Mouse (Mus musculus) urinary bladder, postnatal 25 days (tissue): ENCODE measurements around the gene Mrpl2.

ENCODE experiments used
- DNase-seq: peaks from one replicate; pipeline ENCODE4 v3.0.0; 2022; ENCODE audit warnings: low spot score

The Mrpl2 gene

DNA sequence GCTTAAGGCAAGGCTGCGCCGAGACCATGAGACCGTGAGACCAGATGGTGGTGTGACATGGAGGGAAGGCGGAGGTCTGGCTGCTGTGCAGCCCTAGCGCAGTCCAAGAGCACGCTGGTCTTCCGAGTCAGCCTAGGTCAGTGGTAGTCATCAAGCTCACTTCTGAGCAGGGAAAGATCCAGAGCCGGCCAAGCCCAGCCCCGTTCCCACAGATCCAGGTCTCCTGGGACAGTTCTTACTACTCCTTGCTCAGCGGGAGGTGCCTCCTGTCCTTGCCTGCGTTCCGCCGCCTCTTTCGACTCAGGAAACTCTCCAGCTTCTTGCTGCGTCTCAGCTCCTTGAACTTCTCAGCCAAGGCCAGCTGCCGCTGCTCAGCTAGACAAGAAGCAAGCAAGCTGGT lies 21.7 kb downstream of the Mrpl2 start:
- DNase-seq, result no peak

DNA sequence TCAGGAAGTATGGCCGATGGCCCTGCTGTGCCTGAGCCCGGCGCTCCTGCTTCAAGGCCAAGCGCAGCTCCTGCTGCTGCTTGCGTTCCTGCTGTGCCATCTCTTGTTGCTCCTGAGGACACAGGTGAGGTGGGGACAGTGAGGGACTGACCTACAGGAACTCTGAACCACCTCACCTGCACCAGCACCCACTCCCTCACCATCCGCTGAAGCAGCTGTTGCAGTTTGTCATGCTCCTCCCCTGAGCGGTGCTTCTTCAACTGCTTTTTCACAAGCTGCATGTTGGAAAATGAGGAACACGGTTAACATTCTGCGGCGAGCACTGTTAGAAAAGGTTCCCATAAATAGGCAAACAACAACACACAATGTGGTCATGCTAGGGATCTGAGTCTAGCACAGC lies 23.9 kb downstream of the Mrpl2 start:
- DNase-seq, result no peak

GRCm38 (mm10) chr17:46673850-46674529 lies 28.0 kb downstream of the Mrpl2 start, which contains the start of gene Rrp36:
Rrp36 (minus strand) TSS chr17:46674352.
- peak; percentile 83 for DNase-seq

- DNase-seq, result no peak
Measured at GRCm38 (mm10) chr17:46674530-46675283, 28.7 kb downstream of the Mrpl2 start.

DNA sequence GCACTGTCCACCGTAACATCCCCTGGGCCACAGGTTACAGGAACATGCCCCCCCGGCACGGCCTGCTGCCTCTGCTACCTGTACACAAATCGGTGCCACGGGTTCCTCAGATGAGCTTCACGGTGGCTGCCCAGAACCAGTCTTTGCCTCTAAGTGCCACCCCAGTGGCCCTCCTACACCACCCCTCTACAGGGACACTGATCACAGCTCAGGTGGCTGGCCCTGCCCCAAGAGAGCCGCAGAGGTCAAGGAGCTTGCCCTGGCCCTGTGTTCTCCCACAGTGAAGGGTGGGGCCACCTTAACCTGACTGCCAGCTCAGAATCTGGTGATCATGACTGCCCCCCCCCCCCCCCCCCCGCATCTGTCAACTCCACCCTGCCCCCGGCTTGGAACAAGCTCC lies 32.4 kb downstream of the Mrpl2 start, which contains the start of gene Mea1:
Mea1 (plus strand) TSS at position 378 of the 400 bp plus-strand sequence.
- no peak for DNase-seq

- DNase-seq, result no peak
Measured at GRCm38 (mm10) chr17:46678911-46679310, 32.9 kb downstream of the Mrpl2 start.

- peak; percentile 55 for DNase-seq
Measured at GRCm38 (mm10) chr17:46679843-46680759, 34.1 kb downstream of the Mrpl2 start.

DNA sequence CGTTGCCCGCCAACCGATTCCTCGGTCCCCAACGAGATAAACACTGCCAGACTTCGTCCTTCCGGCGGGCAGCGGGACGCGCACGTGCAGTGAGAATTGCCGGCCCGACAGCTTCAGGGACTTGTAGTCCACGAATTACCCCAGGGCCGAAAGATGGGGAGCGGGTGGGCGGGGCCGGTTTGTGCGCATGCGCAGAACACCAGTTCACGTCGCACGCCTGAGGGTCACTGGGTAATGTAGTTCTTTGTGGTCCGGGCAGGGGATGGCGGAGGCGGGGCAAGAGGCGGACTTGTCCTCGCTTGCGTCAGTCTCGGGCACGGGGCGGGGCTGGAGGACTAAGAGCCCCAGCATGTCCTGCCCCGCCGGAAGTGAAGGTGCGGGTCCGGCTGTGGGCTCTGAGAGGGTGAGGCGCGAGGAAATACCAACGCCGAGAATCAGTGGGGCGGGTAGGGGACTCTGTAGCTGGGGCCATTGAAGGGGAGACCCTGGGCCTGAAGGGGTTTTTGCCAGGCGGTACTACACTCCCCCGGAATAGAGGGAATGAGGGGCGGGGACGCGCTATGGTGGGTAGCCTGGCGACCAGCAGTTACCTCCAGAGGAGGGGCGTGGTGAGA lies 34.8 kb downstream of the Mrpl2 start, which contains the start of gene Klhdc3:
Klhdc3 (minus strand) TSS at position 155 of the 614 bp plus-strand sequence.
- peak; percentile 94 for DNase-seq

DNA sequence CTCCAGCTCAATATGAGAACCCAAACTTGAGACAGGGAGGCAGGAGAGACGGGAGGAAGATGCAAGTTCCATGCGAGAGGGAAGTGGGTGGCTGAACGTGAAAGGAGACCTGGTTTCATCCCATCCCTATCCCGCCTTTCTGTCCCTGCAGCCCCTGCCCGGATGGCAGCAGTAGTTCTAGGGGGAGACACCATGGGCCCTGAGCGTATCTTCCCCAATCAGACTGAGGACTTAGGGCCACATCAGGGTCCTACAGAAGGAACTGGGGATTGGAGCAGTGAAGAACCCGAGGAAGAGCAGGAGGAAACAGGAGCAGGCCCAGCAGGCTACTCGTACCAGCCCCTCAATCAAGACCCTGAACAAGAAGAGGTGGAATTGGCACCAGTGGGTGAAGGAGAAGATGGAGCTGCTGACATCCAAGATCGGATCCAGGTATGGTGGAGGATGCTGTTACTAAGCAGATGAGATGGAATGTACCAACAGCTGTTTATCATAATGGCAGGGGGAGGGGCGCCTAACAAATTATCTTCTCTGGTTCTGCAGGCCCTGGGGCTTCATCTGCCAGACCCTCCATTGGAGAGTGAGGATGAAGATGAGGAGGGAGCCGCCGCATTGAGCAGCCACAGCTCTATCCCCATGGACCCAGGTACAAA lies 35.6 kb downstream of the Mrpl2 start:
- no peak for DNase-seq

GRCm38 (mm10) chr17:46682654-46683389 lies 36.8 kb downstream of the Mrpl2 start:
- no peak for DNase-seq

DNA sequence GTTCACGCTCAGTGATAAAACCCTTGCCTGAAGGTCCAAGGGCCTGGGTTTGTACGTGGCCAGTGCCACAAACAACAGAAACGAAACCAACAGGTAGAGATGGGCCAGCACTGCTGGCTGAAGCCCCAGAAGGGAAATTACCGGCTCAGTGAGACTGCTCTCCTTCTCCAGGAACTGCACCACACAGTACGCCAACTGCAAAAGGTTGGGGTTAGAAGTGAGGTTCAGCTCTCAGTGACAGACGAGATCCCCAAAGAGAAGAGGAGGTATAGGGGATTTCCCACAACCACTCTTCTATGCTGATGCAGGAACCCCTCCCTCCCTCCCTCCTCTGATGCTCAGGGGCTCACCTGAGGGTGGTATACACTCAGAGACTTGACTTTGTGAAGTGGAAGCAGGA lies 39.9 kb downstream of the Mrpl2 start:
- DNase-seq, result no peak

GRCm38 (mm10) chr17:46690665-46691064 lies 44.6 kb downstream of the Mrpl2 start:
- DNase-seq, result no peak

DNA sequence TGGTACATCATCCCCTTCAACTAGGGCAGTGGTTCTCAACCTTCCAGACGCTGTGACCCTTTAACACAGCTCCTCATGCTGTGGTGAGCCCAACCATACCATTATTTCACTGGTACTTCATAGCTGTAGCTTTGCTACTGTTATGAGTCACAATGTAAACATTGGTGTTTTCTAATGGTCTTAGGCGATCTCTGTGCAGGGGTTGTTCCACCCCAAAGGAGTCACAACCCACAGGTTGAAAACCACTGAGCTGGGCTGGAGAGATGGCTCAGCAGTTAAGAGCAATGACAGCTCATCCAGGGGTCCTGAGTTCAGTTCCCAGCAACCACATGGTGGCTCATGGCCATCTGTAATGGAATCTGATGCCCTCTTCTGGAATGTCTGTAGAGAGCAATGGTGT lies 45.4 kb downstream of the Mrpl2 start:
- DNase-seq, result no peak

- DNase-seq, result no peak
Measured at GRCm38 (mm10) chr17:46694517-46695063, 48.6 kb downstream of the Mrpl2 start.

- DNase-seq, result no peak
Measured at GRCm38 (mm10) chr17:46698515-46698914, 52.5 kb downstream of the Mrpl2 start.

DNA sequence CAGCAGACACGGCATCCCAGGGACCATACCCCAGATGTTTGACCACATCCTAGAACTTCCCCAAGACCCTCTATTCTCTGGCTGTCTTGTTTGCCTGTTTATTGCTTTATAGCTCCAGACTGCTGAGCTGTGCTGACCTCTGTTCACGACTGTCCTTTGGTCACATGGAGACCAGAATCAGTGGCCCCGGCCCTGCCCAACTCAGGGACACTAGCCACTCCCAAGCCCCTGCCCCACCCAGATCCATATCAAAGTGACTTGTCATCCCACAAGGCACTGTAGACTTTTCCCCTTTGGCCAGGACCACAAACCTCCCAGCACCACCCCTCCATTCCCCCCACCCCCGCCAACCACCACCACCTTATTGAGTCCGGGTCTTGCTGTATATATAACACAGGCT lies 53.2 kb downstream of the Mrpl2 start:
- no peak for DNase-seq
